Mouse (Mus musculus): ENCODE results near the gene BC034090. TPM values are rescaled to one million over a fixed set of nuclear protein-coding genes. Genes with fewer than 3 reads are reported as not detected.
"Not testable (repeated sequence)": the region's sequence is repeated elsewhere in the genome, so short reads cannot be mapped to it uniquely, and the experiment has no call there.

BC034090 gene
- polyA plus RNA-seq, 1 experiment from 2014 or later = 4.7 TPM

- peaks cover 47% of the 10 kb centered on the region for H3K4me1 ChIP-seq (replicated peaks)
- H3K4me2 ChIP-seq = no peak overlapping the region
- WGBS = 61% methylated on average over 2 of the region's 2 CpGs
- peaks cover 42% of the 10 kb centered on the region for H3K36me3 ChIP-seq
- H3K4me3 ChIP-seq = no peak overlapping the region
- H3K9ac ChIP-seq = no peak overlapping the region
- no peaks in the 10 kb centered on the region for H3K9me3 ChIP-seq
- no peaks in the 10 kb centered on the region for H3K27me3 ChIP-seq
- no peak for ATAC-seq (ENCODE audit: low FRiP score)
- peak overlapping the region; percentile 1; the same call in 1 of the 2 replicates for H3K27ac ChIP-seq
These were observed 43.3 kb downstream of the BC034090 start for GRCm38 (mm10) chr1:155200967-155201366.

GRCm38 (mm10) chr1:155199522-155199921, 44.7 kb downstream of the BC034090 start:
- WGBS = 61% methylated on average over 6 of the region's 6 CpGs
- Histone ChIP-seq H3K4me1 (replicated peaks) (peaks cover 33% of the 10 kb centered on the region), H3K4me3 (no peak overlapping the region), H3K27ac (no peak overlapping the region), H3K4me2 (no peak overlapping the region), H3K9ac (no peak overlapping the region), H3K27me3 (no peaks in the 10 kb centered on the region), H3K36me3 (peaks cover 54% of the 10 kb centered on the region), H3K9me3 (no peaks in the 10 kb centered on the region)
- ATAC-seq (ENCODE audit: low FRiP score) = no peak

GRCm38 (mm10) chr1:155196691-155197090, 47.6 kb downstream of the BC034090 start:
- ATAC-seq (ENCODE audit: low FRiP score) = no peak
- no peaks in the 10 kb centered on the region for H3K27me3 ChIP-seq
- no peak overlapping the region for H3K4me3 ChIP-seq
- H3K4me1 ChIP-seq (replicated peaks) = peaks cover 22% of the 10 kb centered on the region
- H3K9ac ChIP-seq = no peak overlapping the region
- H3K27ac ChIP-seq = no peak overlapping the region
- peaks cover 65% of the 10 kb centered on the region for H3K36me3 ChIP-seq
- WGBS = 85% methylated on average over 4 of the region's 4 CpGs
- no peaks in the 10 kb centered on the region for H3K9me3 ChIP-seq
- no peak overlapping the region for H3K4me2 ChIP-seq

GRCm38 (mm10) chr1:155192805-155193368, 51.4 kb downstream of the BC034090 start:
- 72% methylated on average over 15 of the region's 15 CpGs for WGBS
- Histone ChIP-seq H3K27me3 (no peaks in the 10 kb centered on the region), H3K27ac (peak overlapping the region; percentile 31), H3K9ac (no peak overlapping the region), H3K4me1 (replicated peaks) (peaks cover 11% of the 10 kb centered on the region), H3K9me3 (no peaks in the 10 kb centered on the region), H3K4me3 (no peak overlapping the region), H3K4me2 (no peak overlapping the region), H3K36me3 (peaks cover 76% of the 10 kb centered on the region)
- no peak for ATAC-seq (ENCODE audit: low FRiP score)

GRCm38 (mm10) chr1:155191671-155192070, 52.6 kb downstream of the BC034090 start:
- ATAC-seq (ENCODE audit: low FRiP score) = no peak
- H3K4me3 ChIP-seq = no peak overlapping the region
- no peaks in the 10 kb centered on the region for H3K27me3 ChIP-seq
- H3K4me1 ChIP-seq (replicated peaks) = peaks cover 11% of the 10 kb centered on the region
- no peaks in the 10 kb centered on the region for H3K9me3 ChIP-seq
- H3K27ac ChIP-seq = peak overlapping the region; percentile 52; the same call in 1 of the 2 replicates
- peaks cover 74% of the 10 kb centered on the region for H3K36me3 ChIP-seq
- 60% methylated on average over 2 of the region's 2 CpGs for WGBS
- no peak overlapping the region for H3K9ac ChIP-seq
- no peak overlapping the region for H3K4me2 ChIP-seq

GRCm38 (mm10) chr1:155191219-155191618, 53.0 kb downstream of the BC034090 start:
- ATAC-seq (ENCODE audit: low FRiP score) = no peak
- H3K27me3 ChIP-seq = no peaks in the 10 kb centered on the region
- H3K4me2 ChIP-seq = no peak overlapping the region
- no peak overlapping the region for H3K9ac ChIP-seq
- H3K36me3 ChIP-seq = peaks cover 77% of the 10 kb centered on the region
- H3K27ac ChIP-seq = peak overlapping the region; percentile 52; the same call in 1 of the 2 replicates
- no peak overlapping the region for H3K4me3 ChIP-seq
- peaks cover 11% of the 10 kb centered on the region for H3K4me1 ChIP-seq (replicated peaks)
- H3K9me3 ChIP-seq = no peaks in the 10 kb centered on the region
- WGBS = 68% methylated on average over 8 of the region's 8 CpGs

GRCm38 (mm10) chr1:155188656-155189055, 55.6 kb downstream of the BC034090 start:
- H3K27me3 ChIP-seq = no peaks in the 10 kb centered on the region
- WGBS = 97% methylated on average over 4 of the region's 4 CpGs
- H3K9me3 ChIP-seq = no peaks in the 10 kb centered on the region
- H3K4me2 ChIP-seq = no peak overlapping the region
- no peak for ATAC-seq (ENCODE audit: low FRiP score)
- H3K4me3 ChIP-seq = no peak overlapping the region
- H3K4me1 ChIP-seq (replicated peaks) = peaks cover 11% of the 10 kb centered on the region
- H3K9ac ChIP-seq = no peak overlapping the region
- no peak overlapping the region for H3K27ac ChIP-seq
- H3K36me3 ChIP-seq = peaks cover 65% of the 10 kb centered on the region

- no peaks in the 10 kb centered on the region for H3K4me1 ChIP-seq (replicated peaks)
- H3K27me3 ChIP-seq = no peaks in the 10 kb centered on the region
- no peak overlapping the region for H3K4me2 ChIP-seq
- no peaks in the 10 kb centered on the region for H3K9me3 ChIP-seq
- H3K9ac ChIP-seq = no peak overlapping the region
- H3K36me3 ChIP-seq = peaks cover 57% of the 10 kb centered on the region
- no peak for ATAC-seq (ENCODE audit: low FRiP score)
- no peak overlapping the region for H3K4me3 ChIP-seq
- 98% methylated on average over 3 of the region's 3 CpGs for WGBS
- no peak overlapping the region for H3K27ac ChIP-seq
These were observed 60.1 kb downstream of the BC034090 start for GRCm38 (mm10) chr1:155184191-155184590.

- Histone ChIP-seq H3K4me1 (replicated peaks) (no peaks in the 10 kb centered on the region), H3K4me3 (no peak overlapping the region), H3K9me3 (no peaks in the 10 kb centered on the region), H3K9ac (no peak overlapping the region), H3K27me3 (no peaks in the 10 kb centered on the region), H3K36me3 (peaks cover 64% of the 10 kb centered on the region), H3K27ac (no peak overlapping the region), H3K4me2 (no peak overlapping the region)
- 86% methylated on average over 2 of the region's 2 CpGs for WGBS
- no peak for ATAC-seq (ENCODE audit: low FRiP score)
These were observed 65.9 kb downstream of the BC034090 start for GRCm38 (mm10) chr1:155178192-155178924.

- Histone ChIP-seq H3K4me2 (no peak overlapping the region), H3K27me3 (no peaks in the 10 kb centered on the region), H3K4me3 (no peak overlapping the region), H3K27ac (no peak overlapping the region), H3K9me3 (no peaks in the 10 kb centered on the region), H3K9ac (no peak overlapping the region), H3K36me3 (peaks cover 40% of the 10 kb centered on the region), H3K4me1 (replicated peaks) (peaks cover 11% of the 10 kb centered on the region)
- WGBS = 89% methylated on average over 1 of the region's 1 CpGs
- ATAC-seq (ENCODE audit: low FRiP score) = no peak
These were observed 69.8 kb downstream of the BC034090 start for GRCm38 (mm10) chr1:155174424-155174823.

GRCm38 (mm10) chr1:155173644-155174016, 70.6 kb downstream of the BC034090 start:
- H3K27me3 ChIP-seq; ATAC-seq (ENCODE audit: low FRiP score); H3K9ac ChIP-seq; H3K4me3 ChIP-seq; H3K9me3 ChIP-seq; H3K4me2 ChIP-seq; H3K27ac ChIP-seq: not testable (repeated sequence)
- WGBS = 83% methylated on average over 1 of the region's 1 CpGs
- Histone ChIP-seq H3K36me3 (peaks cover 32% of the 10 kb centered on the region), H3K4me1 (replicated peaks) (peaks cover 11% of the 10 kb centered on the region)

- H3K9ac ChIP-seq = peak overlapping the region; percentile 46
- no peaks in the 10 kb centered on the region for H3K9me3 ChIP-seq
- peaks cover 11% of the 10 kb centered on the region for H3K4me1 ChIP-seq (replicated peaks)
- WGBS = 88% methylated on average over 3 of the region's 3 CpGs
- H3K4me2 ChIP-seq = no peak overlapping the region
- no peak overlapping the region for H3K4me3 ChIP-seq
- H3K27ac ChIP-seq = no peak overlapping the region
- peaks cover 26% of the 10 kb centered on the region for H3K36me3 ChIP-seq
- ATAC-seq (ENCODE audit: low FRiP score) = no peak
- H3K27me3 ChIP-seq = no peaks in the 10 kb centered on the region
These were observed 71.2 kb downstream of the BC034090 start for GRCm38 (mm10) chr1:155172895-155173643.

Data from hindbrain, embryonic 13.5 days (tissue).